Mouse (Mus musculus): ENCODE data around the gene Tln2.

Gene Tln2

DNA sequence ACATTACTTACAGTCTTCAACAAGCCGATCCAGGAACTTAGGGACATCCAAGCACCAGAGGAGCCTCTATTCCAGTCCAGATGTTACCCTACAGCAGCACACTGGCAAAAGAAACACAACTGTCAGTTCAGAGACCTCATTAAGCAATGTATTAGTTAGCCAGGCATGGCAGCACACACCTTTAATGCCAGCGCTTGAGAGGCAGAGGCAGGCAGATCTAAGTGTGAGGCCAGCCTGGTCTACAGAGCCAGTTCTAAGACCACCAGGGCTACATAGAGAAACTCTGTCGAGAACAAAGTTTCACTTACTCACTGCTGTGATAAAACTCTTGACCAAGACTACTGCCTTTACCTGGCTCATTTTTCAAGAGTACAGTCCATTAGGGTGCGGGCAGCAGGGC, at the start of gene Tln2:
Tln2 (minus strand) TSS at position 101 of the 400 bp plus-strand sequence.
- in situ Hi-C loops (cut with MboI; ENCODE audit: low sequenced_read_pairs), result no loop called here

DNA sequence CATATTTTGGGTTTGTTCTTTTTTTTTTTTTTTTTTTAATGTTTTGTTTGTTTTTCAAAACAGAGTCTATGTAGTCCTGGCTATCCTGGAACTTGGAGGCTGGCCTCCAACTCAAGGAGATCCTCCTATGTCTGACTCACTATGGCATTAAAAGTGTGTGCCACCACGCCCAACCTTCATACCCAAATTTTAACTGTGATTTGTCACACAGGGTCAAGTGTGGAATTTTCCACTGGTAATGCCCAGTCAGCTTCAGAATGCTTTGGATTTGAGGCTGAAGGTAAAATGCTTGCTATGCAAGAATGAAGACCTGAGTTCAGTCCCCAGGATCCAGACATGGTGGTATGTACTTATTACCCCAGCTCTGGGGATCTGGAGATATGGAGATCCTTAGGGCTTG, 49.7 kb upstream of the Tln2 start:
- in situ Hi-C loops (cut with MboI; ENCODE audit: low sequenced_read_pairs), result no loop called here

DNA sequence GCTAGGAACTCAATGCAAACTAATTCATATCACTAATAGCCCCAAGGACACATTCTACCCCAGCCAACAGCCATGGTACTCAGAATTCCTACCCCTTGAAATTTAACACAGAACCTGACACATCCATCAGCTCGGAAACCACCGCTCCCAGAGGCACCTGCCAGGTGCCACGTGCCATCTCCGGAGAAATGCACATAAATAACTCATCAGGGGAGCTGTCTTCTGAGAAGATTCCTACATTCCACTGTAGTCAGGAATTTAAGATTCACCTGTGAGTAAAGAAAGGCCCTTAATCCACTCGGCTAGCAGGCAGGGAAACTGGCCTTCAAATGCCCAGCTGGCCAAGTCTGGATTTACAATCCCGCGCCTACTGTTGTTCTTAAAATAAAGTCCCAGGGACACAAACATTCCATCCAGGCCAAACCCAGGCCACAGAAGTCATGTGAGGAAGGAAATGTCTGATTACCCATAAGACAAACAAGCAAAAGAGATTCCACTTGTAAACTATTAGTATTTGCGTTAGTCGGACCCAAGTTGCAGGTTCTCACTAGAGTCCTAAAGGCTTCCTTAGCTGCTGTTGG, 48.4 kb upstream of the Tln2 start:
- in situ Hi-C loops (cut with MboI; ENCODE audit: low sequenced_read_pairs), result no loop called here

DNA sequence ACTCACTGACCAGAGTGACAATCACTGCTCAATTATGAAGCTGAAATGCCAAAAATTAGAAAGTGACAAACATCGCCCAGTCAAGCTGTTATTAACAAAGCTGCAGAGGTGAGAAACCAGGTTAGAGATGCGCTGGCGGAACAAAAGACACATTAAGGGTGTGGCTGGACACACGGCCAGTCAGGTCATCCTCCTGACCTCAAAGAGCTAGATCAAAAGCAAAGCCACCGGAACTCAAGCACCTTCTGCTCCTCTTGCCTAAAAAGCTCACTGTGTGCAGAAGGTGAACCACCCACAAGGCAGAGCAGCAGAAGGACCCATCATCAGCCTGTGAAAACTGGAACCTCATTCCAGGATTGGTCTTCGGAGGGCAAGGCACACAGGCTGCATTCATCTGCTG, 47.8 kb upstream of the Tln2 start:
- in situ Hi-C loops (cut with MboI; ENCODE audit: low sequenced_read_pairs), result no loop called here

DNA sequence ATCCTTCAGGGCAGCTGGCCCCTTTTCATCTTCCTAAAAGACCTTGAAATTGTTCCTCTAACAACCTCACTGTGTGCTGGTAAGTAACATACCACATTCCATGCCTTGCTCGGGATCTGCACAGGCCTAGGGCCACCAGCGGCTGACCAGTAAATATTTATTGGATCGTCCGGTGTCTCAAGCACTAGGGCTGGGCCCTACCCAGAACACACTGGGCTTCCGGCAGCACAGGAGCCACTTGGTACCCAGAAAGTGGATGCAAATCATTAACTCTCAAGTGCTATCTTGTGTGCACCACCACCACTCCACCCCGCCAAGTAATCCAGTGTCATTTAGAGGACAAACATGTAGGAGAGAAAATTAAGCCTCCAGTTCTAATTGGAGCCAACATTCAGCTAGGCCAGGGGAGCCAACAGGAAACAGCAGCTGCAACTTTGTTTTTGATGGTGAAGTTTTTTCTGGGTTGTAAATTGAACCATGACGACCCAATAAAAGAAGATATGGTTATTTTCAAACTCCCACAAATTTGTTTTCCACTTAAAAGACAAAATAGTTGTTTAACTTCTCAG, 46.4 kb upstream of the Tln2 start:
- in situ Hi-C loops (cut with MboI; ENCODE audit: low sequenced_read_pairs), result no loop called here

GRCm38 (mm10) chr9:67604940-67605339, 45.4 kb upstream of the Tln2 start:
- in situ Hi-C loops (cut with MboI; ENCODE audit: low sequenced_read_pairs), result no loop called here

DNA sequence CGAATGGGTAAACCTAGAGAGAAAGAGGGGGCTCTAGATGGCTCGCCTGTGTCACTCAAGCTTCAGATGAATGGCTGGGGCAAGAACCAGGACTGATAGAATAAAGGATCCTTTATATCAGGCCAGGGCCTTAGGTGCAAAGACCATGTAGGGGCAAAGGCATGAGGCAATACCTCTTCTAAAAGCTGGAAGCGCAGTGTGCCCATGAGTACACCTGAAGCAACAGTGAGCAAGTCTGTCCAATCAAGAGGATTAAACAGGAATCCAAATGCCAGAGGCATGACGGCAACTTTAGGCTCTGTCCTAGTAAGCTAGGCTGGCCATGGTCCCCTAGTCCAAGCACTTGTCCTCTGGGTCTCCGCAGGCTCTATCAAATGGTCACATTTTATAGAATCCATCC, 42.8 kb upstream of the Tln2 start:
- in situ Hi-C loops (cut with MboI; ENCODE audit: low sequenced_read_pairs), result no loop called here

DNA sequence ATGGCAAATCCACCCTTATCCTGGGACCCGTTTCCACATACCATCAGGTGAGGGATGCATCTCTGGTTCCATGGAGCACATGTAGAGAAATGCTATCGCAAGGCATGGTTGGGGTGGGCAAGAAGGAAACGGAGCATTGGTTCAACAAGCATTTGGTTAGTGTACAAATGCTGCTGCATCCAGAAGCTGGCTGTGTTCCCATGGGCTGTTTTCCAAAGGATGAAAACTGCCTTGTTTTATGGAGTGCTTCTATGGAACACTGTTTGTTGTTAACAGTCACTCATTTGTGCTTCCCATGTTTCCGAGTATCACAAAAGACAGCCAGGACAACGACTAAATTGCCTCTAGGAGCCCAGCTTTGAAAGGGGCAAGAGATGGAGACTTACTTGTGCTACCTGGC, 35.7 kb upstream of the Tln2 start:
- in situ Hi-C loops (cut with MboI; ENCODE audit: low sequenced_read_pairs), result no loop called here

DNA sequence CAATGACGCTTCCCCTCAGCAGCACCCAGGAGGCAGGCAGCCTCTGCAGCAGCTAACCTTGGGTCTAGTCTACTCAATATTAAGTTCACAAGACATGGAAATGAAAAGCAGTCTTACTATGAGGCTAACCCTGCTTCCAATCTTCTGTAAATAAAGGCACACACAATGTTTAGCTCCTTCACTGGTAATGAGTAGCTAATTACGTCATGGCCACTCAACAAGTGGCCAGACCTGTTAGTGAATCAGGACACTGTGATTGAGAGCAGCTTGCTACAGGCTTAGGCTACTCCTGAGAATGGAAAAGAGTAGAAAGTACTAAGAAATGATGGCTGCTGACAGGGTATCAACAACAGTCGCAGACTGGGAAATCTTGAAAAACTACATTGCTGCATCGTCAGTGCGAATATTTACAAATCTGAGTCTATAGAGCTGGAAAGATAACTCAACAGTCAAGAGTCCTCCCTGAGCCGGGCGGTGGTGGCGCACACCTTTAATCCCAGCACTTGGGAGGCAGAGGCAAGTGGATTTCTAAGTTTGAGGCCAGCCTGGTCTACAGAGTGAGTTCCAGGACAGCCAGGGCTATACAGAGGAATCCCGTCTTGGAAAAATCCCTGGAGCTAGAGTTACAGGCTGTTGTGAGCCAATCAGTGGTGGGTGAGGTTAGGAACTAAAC, 34.1 kb upstream of the Tln2 start:
- in situ Hi-C loops (cut with MboI; ENCODE audit: low sequenced_read_pairs), result no loop called here

- in situ Hi-C loops (cut with MboI; ENCODE audit: low sequenced_read_pairs), result no loop called here
Measured at GRCm38 (mm10) chr9:67592726-67593125, 33.2 kb upstream of the Tln2 start.

DNA sequence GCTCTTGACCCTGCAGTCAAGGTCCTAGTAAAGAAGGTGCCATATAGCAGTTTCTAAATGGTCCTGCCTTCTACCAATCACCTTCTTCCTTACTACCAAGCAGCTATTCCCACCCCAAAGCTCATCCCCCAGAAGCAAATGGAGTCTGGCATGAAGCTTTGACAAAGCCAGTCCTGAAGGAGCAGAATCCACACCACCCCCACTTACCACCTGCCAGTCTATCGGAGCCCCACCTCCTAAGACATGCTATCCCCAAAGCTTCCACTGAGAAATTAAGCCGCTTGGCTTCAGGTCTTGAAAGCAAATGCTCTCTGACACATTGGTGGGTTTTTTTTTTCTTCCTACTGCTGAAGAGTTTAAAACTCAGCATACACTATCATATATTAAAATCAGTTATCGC, 27.6 kb upstream of the Tln2 start:
- in situ Hi-C loops (cut with MboI; ENCODE audit: low sequenced_read_pairs), result no loop called here

DNA sequence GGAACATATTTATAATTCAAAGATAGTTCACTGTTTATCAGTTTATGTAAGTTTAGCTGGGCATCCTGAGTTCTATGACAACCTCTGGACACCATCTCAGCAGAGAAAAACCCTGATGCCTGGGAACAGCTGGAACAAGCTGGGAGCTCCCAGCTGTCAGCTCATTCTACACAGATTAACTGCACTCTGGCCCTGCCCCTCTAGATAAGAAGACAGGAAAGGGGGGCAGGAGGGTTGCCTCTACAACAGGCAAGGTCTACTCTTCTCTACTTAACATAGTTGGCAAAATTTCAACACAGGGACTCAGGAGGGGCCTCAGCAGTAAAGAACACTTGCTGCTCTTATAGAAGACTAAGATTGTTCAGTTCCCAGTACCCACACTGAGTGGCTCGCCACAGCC, 27.0 kb upstream of the Tln2 start:
- in situ Hi-C loops (cut with MboI; ENCODE audit: low sequenced_read_pairs), result no loop called here

DNA sequence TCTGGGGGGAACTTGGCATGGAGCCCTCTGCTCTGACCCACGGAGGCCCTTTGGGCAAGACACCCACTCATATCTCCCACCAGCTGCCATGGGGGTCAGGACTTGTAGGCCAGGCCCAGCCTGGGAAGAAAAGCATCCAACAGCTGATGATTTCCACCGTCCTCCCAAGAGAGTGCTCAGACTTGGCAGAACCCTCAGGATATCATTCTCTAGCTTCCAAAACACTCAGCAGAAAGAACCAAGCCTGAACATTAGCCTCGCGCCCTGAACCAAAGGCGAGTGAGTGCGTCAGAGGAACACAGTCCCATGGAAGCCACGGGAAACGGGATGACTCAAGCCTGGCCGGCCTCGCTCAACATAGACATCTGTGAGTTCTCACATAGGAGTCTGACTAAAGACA, 25.4 kb upstream of the Tln2 start:
- in situ Hi-C loops (cut with MboI; ENCODE audit: low sequenced_read_pairs), result no loop called here

DNA sequence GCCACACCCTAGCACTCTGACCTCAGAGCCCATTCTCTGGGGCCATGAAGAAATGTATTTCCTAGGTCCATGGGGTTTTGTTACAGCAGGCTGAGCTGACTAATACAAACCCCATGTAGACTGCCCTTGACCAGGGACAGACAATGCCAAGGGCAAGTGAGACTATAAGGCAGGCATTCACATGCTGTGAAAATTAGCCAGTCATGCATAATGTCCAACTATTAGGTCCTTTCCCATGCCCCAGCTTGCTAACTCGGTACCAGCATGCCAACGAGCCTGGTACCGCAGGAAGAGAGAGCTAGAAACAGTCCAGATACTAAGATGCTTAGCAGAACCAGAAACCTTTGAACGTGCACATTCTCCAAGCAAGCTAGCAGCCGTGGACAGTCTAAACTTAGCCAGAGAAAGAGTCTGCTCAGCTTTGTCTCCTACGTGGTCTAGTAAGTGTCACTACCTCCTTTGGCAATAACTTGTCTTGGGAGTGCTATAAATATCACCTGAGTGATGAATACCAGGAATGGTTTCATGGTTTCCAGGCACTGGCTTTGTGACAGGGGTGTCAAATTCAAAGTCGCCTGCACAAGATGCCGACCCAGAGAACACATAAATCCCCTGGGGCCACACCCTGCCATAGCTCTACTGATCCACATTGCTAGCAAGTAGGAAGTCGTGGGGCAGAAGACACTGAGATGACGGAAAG, 22.2 kb upstream of the Tln2 start:
- in situ Hi-C loops (cut with MboI; ENCODE audit: low sequenced_read_pairs), result no loop called here

GRCm38 (mm10) chr9:67579541-67579940, 20.0 kb upstream of the Tln2 start:
- in situ Hi-C loops (cut with MboI; ENCODE audit: low sequenced_read_pairs), result no loop called here

DNA sequence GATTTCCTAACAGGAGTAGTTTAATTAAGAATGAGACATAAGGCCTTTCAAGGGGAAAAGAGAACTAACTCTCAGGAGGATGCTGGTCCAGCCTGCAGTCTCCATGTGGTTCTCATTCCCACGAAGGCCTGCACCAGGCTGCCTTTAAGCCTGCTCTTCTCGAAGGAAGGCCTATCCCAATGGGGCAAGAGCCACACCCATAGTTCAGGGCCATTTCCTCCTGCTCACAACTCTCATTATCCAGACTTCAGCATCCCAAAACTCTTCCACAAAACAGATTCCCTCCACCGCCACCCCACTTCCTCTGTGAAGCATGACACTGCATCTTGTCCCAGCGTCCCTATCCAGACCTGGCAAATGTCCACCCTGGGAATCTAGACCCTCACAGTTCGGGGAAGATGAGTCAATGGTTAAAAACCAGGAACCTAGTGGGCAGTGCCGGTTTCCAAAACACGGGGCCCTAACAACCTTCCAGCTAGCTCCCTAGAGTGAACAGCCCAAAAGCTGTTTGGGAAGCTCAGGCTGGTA, 15.3 kb upstream of the Tln2 start:
- in situ Hi-C loops (cut with MboI; ENCODE audit: low sequenced_read_pairs), result no loop called here

DNA sequence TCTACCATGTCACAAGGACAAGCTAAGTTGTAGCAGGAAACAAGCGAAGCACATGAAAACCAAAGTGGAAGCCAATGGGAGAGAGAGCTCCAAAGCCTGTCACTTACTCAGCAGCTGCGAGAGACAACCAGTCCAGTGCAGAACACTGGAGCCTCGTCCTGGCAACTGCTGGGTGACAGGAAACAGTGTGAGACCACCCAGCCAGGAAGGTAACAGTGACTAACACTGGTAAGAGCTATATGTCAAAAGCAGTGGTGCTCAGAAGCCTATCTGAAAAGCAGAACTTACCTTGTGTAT, 14.1 kb upstream of the Tln2 start:
- in situ Hi-C loops (cut with MboI; ENCODE audit: low sequenced_read_pairs), result no loop called here

DNA sequence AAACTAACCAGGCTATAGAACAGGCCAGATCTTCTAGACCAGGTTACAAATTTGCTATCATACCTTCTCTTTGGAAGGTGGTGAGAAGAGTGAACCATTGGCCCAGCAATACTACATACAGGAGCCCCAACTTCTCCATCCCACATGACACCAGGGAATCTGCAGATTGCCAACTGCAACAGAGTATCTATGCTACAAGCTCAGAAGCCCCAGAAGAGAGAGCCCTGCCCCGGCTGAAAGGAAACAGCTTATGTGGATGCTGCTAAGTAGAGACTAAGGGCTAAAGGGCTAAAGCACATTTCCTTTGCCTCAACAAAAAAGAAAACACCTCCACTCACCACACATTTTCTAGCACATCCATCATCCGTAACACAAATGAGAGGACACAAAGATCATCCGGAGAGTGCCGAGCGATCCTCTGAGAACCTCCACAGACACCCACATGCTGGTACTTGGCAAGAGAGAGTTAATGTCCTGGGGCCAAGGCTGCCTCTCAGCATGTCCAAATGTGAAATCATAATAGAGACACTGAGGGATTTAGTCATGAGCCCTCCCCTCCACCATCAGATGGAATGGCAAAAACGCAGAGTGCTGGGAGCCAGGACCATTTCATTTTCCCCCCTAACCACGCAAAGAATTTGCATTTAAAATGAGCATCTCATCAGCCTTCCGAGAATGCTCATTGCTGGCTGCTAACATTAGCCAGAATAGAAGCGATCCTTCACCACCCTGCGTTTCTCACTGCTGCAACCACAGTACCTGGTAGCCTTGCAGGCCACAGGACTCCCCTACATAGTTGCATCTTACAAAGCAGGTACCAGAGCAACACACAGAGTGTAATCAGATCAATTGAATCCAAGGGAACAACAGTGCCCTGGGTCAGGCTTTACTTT, 13.5 kb upstream of the Tln2 start:
- in situ Hi-C loops (cut with MboI; ENCODE audit: low sequenced_read_pairs), result no loop called here

DNA sequence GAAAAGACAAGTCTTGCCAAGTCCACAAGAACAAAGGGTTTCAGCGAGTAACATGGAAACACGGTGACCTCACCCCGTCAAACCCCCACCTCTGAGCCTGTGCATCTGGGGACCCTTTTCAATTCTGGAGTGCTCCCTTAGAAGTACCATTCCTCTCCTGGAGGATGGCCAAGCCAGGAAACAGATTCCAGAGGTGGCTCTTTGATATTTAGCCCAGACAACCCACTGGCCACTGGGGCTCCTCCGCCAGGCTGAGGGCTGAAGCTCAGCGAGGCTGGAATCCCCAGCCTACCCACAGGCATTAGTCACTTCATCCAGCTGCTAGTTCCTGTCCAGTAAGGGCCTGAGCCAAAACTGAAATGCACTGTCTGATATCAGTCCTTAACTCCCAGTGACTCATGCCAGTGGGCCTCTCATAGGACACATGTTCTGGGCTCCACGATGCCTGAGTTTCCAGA, 6.3 kb upstream of the Tln2 start:
- in situ Hi-C loops (cut with MboI; ENCODE audit: low sequenced_read_pairs), result no loop called here

DNA sequence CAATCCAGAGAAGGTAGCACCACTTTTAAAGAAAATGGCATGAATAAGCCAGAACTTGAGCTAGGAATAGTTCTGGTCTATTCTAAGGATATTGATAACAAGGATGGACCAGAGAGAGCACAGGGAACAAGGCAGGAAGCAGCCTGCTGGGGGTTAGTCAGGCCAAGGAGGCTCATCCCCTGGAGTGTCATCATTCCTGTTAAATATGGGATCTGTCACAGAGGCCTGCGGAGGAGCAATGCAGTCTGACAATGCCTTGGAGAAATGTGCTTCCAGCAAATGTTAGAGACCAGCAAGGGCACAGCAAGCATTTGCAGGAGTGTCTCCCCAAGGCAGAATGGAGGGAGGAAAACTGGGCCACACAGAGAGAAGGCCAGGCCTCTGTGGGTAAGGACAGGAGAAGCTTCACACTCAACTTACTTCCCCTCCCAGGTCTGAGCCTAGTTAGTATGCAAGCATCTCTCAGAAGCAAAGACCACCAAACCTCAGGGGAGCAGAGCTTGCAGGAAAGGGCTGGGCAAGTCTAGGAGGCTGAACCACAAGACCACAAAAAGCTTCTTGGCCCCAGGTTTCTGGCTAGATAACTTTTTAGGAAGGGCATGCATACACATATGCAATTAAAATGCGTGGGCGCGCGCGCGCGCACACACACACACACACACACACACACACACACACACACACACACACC, 9.5 kb downstream of the Tln2 start:
- in situ Hi-C loops (cut with MboI; ENCODE audit: low sequenced_read_pairs), result no loop called here
